Comparison of ENCODE assay signal across 9 mouse cellular contexts in the genomic region with DNA sequence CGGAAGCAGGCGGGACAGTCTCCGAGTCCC. TPM values are rescaled to one million over a fixed set of nuclear protein-coding genes. Genes with fewer than 3 reads are reported as not detected.
A peak's percentile ranks its signal among the peaks of the same experiment; 100 is the strongest.
DNase-seq lines count a peak whose midpoint lies in the region; ATAC-seq lines count a peak whose summit lies in the region.
"Had no signal": no experiment of that assay in that cellular context is flagged by ENCODE, and none has a peak within 500 bp of the region (broad histone marks: within the 10 kb centered on the region; RNA-seq: fewer than 3 reads in every experiment).

Lmx1a (plus strand) TSS at position 6 of the 30 bp plus-strand sequence.

- H3K27ac ChIP-seq in heart, embryonic 16.5 days (ENCODE audit: low read length) = no peak within 1 kb of the TSS
- H3K27ac ChIP-seq in embryonic facial prominence, embryonic 11.5 days (replicated peaks; ENCODE audit: low read depth, low read length) = no peak within 1 kb of the TSS
- peak within 1 kb of the TSS; percentile 4; the same call in 1 of the 2 replicates for H3K27ac ChIP-seq in hindbrain, embryonic 14.5 days
- H3K27ac ChIP-seq in midbrain, embryonic 11.5 days (ENCODE audit: low read depth, low read length) = peak within 1 kb of the TSS; percentile 30

- H3K4me1 ChIP-seq in heart, embryonic 16.5 days (ENCODE audit: control insufficient read depth, insufficient read depth, low read length) = peaks cover 12% of the 10 kb centered on the region
- no peaks in the 10 kb centered on the region; the same call in 1 of the 2 replicates for H3K4me1 ChIP-seq in embryonic facial prominence, embryonic 11.5 days (ENCODE audit: control insufficient read depth, insufficient read depth, low read length)
- H3K4me1 ChIP-seq in hindbrain, embryonic 14.5 days (replicated peaks; ENCODE audit: control insufficient read depth, insufficient read depth, low read length) = peaks cover 10% of the 10 kb centered on the region
- peaks cover 11% of the 10 kb centered on the region for H3K4me1 ChIP-seq in midbrain, embryonic 11.5 days (ENCODE audit: control insufficient read depth, insufficient read depth, low read length)

- peak within 1 kb of the TSS; percentile 46 for H3K9ac ChIP-seq in heart, embryonic 16.5 days (ENCODE audit: low read length)
- H3K9ac ChIP-seq in embryonic facial prominence, embryonic 11.5 days (replicated peaks; ENCODE audit: low read length) = peak within 1 kb of the TSS; percentile 58
- peak within 1 kb of the TSS; percentile 47 for H3K9ac ChIP-seq in hindbrain, embryonic 14.5 days
- H3K9ac ChIP-seq in midbrain, embryonic 11.5 days (ENCODE audit: low read length) = peak within 1 kb of the TSS; percentile 64

- H3K9me3 ChIP-seq in heart, embryonic 16.5 days (replicated peaks; ENCODE audit: control insufficient read depth, low read length) = peaks cover 4% of the 10 kb centered on the region
- no peaks in the 10 kb centered on the region for H3K9me3 ChIP-seq in embryonic facial prominence, embryonic 11.5 days (replicated peaks; ENCODE audit: control insufficient read depth, low read length)
- H3K9me3 ChIP-seq in hindbrain, embryonic 14.5 days (ENCODE audit: control insufficient read depth, low read length) = peaks cover 9% of the 10 kb centered on the region
- peaks cover 4% of the 10 kb centered on the region; the same call in 1 of the 2 replicates for H3K9me3 ChIP-seq in midbrain, embryonic 11.5 days (ENCODE audit: control insufficient read depth, low read length)

- no peak for DNase-seq in heart, adult 8-10 months (ENCODE audit: low spot score)
- DNase-seq in embryonic facial prominence, embryonic 11.5 days (ENCODE audit: low spot score) = no peak
- DNase-seq in hindbrain, embryonic 14.5 days (ENCODE audit: low spot score) = no peak
- no peak for DNase-seq in midbrain, embryonic 11.5 days (ENCODE audit: low spot score, missing footprints)
- DNase-seq in spleen, postnatal 10 days (ENCODE audit: low spot score in 2 of 2) = no peak

- ATAC-seq in heart, embryonic 16.5 days (replicated peaks; ENCODE audit: extremely low read depth, insufficient read depth, low FRiP score) = no peak
- ATAC-seq in embryonic facial prominence, embryonic 11.5 days (replicated peaks; ENCODE audit: insufficient number of reproducible peaks, low FRiP score, low TSS enrichment, low read depth) = no peak
- no peak for ATAC-seq in hindbrain, embryonic 14.5 days (ENCODE audit: low FRiP score)
- ATAC-seq in midbrain, embryonic 11.5 days (ENCODE audit: low FRiP score) = no peak
- no peak for ATAC-seq in megakaryocyte-erythroid progenitor cell, adult 5-6 weeks (replicated peaks; ENCODE audit: low FRiP score, low TSS enrichment, poor library complexity, severe bottlenecking)
- ATAC-seq in cerebellum, adult (ENCODE audit: insufficient number of reproducible peaks, low FRiP score, low TSS enrichment) = no peak

- H3K36me3 ChIP-seq in heart, embryonic 16.5 days (ENCODE audit: control insufficient read depth, insufficient read depth) = no peaks in the 10 kb centered on the region
- H3K36me3 ChIP-seq in embryonic facial prominence, embryonic 11.5 days (replicated peaks; ENCODE audit: control insufficient read depth, insufficient read depth, low read depth, low read length) = no peaks in the 10 kb centered on the region
- no peaks in the 10 kb centered on the region for H3K36me3 ChIP-seq in hindbrain, embryonic 14.5 days (replicated peaks; ENCODE audit: control insufficient read depth, insufficient read depth)
- no peaks in the 10 kb centered on the region for H3K36me3 ChIP-seq in midbrain, embryonic 11.5 days (ENCODE audit: control insufficient read depth, insufficient read depth, low read length)

- peaks cover 77% of the 10 kb centered on the region for H3K27me3 ChIP-seq in heart, embryonic 16.5 days (ENCODE audit: control insufficient read depth, insufficient read depth, low read length)
- H3K27me3 ChIP-seq in embryonic facial prominence, embryonic 11.5 days (ENCODE audit: control insufficient read depth, insufficient read depth, low read length) = peaks cover 60% of the 10 kb centered on the region
- H3K27me3 ChIP-seq in hindbrain, embryonic 14.5 days (ENCODE audit: control insufficient read depth, insufficient read depth, low read length) = peaks cover 80% of the 10 kb centered on the region
- peaks cover 73% of the 10 kb centered on the region for H3K27me3 ChIP-seq in midbrain, embryonic 11.5 days (ENCODE audit: control insufficient read depth, insufficient read depth, low read length)

- H3K4me2 ChIP-seq in heart, embryonic 16.5 days (ENCODE audit: low read depth, low read length) = peak within 1 kb of the TSS; percentile 91
- peak within 1 kb of the TSS; percentile 96 for H3K4me2 ChIP-seq in embryonic facial prominence, embryonic 11.5 days (ENCODE audit: low read depth, low read length)
- H3K4me2 ChIP-seq in hindbrain, embryonic 14.5 days (replicated peaks) = peak within 1 kb of the TSS; percentile 62
- peak within 1 kb of the TSS; percentile 75 for H3K4me2 ChIP-seq in midbrain, embryonic 11.5 days

- H3K4me3 ChIP-seq in heart, embryonic 16.5 days (ENCODE audit: low read length) = peak within 1 kb of the TSS; percentile 62
- peak within 1 kb of the TSS; percentile 49 for H3K4me3 ChIP-seq in embryonic facial prominence, embryonic 11.5 days (ENCODE audit: low read depth, low read length)
- H3K4me3 ChIP-seq in hindbrain, embryonic 14.5 days (replicated peaks; ENCODE audit: low read length) = peak within 1 kb of the TSS; percentile 36
- peak within 1 kb of the TSS; percentile 49 for H3K4me3 ChIP-seq in midbrain, embryonic 11.5 days (ENCODE audit: low read depth, low read length)

- WGBS in heart, embryonic 16.5 days = 0% methylated on average over 2 of the region's 3 CpGs
- 0% methylated on average over 3 of the region's 3 CpGs for WGBS in embryonic facial prominence, embryonic 11.5 days
- WGBS in hindbrain, embryonic 14.5 days = 0% methylated on average over 3 of the region's 3 CpGs
- 0% methylated on average over 3 of the region's 3 CpGs for WGBS in midbrain, embryonic 11.5 days

RNA-seq across cellular contexts. Expression of gene Lmx1a, which starts in this region (rescaled TPM):
- polyA plus RNA-seq in heart, embryonic 16.5 days (2015; fragmentation: Nextera tagmentation; extraction: Ambion mirVana) = 0.06 TPM in 1 of 2 replicates, not detected in the other
- total RNA-seq in heart, adult 8-10 months (2022) = not detected
- 2.6 and 2.9 TPM in 2 replicates for polyA plus RNA-seq in embryonic facial prominence, embryonic 11.5 days (2014; fragmentation: Nextera tagmentation; extraction: Ambion mirVana)
- 3.3 and 4.7 TPM in 2 replicates for polyA plus RNA-seq in hindbrain, embryonic 14.5 days (2014; fragmentation: Nextera tagmentation; extraction: Ambion mirVana)
- 16.5 and 18.7 TPM in 2 replicates for polyA plus RNA-seq in midbrain, embryonic 11.5 days (2014; fragmentation: Nextera tagmentation; extraction: Ambion mirVana)
- not detected in 2 replicates for total RNA-seq in megakaryocyte-erythroid progenitor cell, adult 5-6 weeks (2014; fragmentation: Nextera tagmentation)
- total RNA-seq in megakaryocyte-erythroid progenitor cell, adult 5-6 weeks (2017) = not detected in 2 replicates
- total RNA-seq: left cerebral cortex, adult 8-10 months had no signal

Comparison
In these comparisons a context has a peak if more than half of its experiments do, and no peak if none do; other contexts are left out.
1. H3K27ac ChIP-seq: peak in hindbrain, embryonic 14.5 days (single experiment) and midbrain, embryonic 11.5 days (single experiment); none in heart, embryonic 16.5 days (single experiment) and embryonic facial prominence, embryonic 11.5 days (single experiment).
2. Peak in every context shown above with its lines, with median percentiles within 50 percentile points of each other: H3K4me2 ChIP-seq, H3K4me3 ChIP-seq and H3K9ac ChIP-seq.